Mouse (Mus musculus) stomach, embryonic 16.5 days (tissue): ENCODE results near the gene Psd4. TPM values are rescaled to one million over a fixed set of nuclear protein-coding genes. Genes with fewer than 3 reads are reported as not detected.

Experiments used
- ATAC-seq: fragments of 200-750 bp; cut with Nextera tagmentation; 2 replicates; pipeline ENCODE4 v1.8.0; 2017; ENCODE audit warnings: moderate number of reproducible peaks, moderate TSS enrichment; ENCODE audit not compliant: insufficient read depth, low FRiP score
- H3K27ac ChIP-seq: fragments of 300-500 bp; sonication (generic); 2 replicates; pipeline ENCODE4 v1.5.1; 2014; ENCODE audit warnings: low read length
- H3K27me3 ChIP-seq: fragments of 300-500 bp; sonication (generic); 2 replicates; pipeline ENCODE4 v1.6.1; 2014; ENCODE audit warnings: low read length, control low read depth, mixed read lengths; ENCODE audit not compliant: control insufficient read depth, insufficient read depth
- H3K36me3 ChIP-seq: fragments of 300-500 bp; sonication (generic); 2 replicates; pipeline ENCODE4 v1.6.1; 2014; ENCODE audit warnings: low read length; ENCODE audit not compliant: control insufficient read depth, insufficient read depth
- H3K4me1 ChIP-seq: fragments of 300-500 bp; sonication (generic); 2 replicates; pipeline ENCODE4 v1.6.1; 2014; ENCODE audit warnings: low read length, control low read depth, mixed read lengths; ENCODE audit not compliant: control insufficient read depth, insufficient read depth
- H3K4me2 ChIP-seq: fragments of 300-500 bp; sonication (generic); 2 replicates; pipeline ENCODE4 v1.6.1; 2014; ENCODE audit warnings: low read depth, low read length, mixed read lengths
- H3K4me3 ChIP-seq: fragments of 300-500 bp; sonication (generic); replicated peaks from 2 replicates; pipeline ENCODE4 v1.5.1; 2014; ENCODE audit warnings: mild to moderate bottlenecking, low read length
- H3K9ac ChIP-seq: fragments of 300-500 bp; sonication (generic); 2 replicates; pipeline ENCODE4 v1.6.1; 2014; ENCODE audit warnings: low read length
- H3K9me3 ChIP-seq: fragments of 300-500 bp; sonication (generic); replicated peaks from 2 replicates; pipeline ENCODE4 v1.6.1; 2016; ENCODE audit warnings: low read length, control low read depth; ENCODE audit not compliant: control insufficient read depth
- WGBS: fragments of 180-500 bp; shearing (Covaris S2); extraction: QIAGEN DNeasy Blood & Tissue Kit; methylation state at CpG from one replicate; pipeline ENCODE4 v1.1.7; 2014; 5-methylcytosine and 5-hydroxymethylcytosine counted together
- polyA plus RNA-seq: library from polyadenylated mRNA; unstranded; fragments of >200 nt; fragmentation: Nextera tagmentation; extraction: Ambion mirVana; gene quantifications from 2 replicates; pipeline ENCODE4 v1.2.1, GENCODE M21; 2015

The Psd4 gene
- polyA plus RNA-seq, 1 experiment from 2014 or later: 9.4 TPM

DNA sequence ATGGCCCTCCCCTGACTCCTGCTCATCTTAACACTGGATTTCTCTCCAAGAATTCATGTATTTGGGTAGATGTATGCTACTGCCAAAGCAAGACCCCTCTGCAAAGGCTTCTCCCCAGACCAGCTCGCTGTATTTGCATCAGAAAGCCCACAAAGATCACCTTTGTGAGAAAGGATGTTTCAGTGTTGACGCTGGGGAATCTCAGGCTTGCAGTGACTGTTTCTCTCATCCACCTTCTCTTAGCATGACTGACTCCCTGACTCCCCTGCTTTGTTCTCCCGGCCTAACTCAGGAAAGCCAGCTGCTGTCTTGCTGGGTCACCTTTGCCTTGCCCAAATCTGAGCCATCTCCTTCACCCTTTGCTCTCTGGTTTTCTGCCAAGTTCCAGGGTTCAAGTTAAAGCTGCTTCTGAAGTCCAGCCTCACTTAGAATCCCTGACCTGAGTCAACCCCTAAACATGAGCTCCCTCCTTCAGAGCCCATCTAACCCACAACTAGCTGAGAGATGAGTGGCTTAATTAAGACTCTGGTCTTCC is 75.9 kb downstream of the Psd4 start:
- Histone ChIP-seq H3K9me3 (no peaks in the 10 kb centered on the region), H3K27ac (no peak overlapping the region), H3K4me1 (no peaks in the 10 kb centered on the region), H3K4me3 (no peak overlapping the region), H3K27me3 (no peaks in the 10 kb centered on the region), H3K4me2 (no peak overlapping the region), H3K9ac (no peak overlapping the region), H3K36me3 (no peaks in the 10 kb centered on the region)
- no peak for ATAC-seq
- 67% methylated on average over 3 of the region's 3 CpGs for WGBS

DNA sequence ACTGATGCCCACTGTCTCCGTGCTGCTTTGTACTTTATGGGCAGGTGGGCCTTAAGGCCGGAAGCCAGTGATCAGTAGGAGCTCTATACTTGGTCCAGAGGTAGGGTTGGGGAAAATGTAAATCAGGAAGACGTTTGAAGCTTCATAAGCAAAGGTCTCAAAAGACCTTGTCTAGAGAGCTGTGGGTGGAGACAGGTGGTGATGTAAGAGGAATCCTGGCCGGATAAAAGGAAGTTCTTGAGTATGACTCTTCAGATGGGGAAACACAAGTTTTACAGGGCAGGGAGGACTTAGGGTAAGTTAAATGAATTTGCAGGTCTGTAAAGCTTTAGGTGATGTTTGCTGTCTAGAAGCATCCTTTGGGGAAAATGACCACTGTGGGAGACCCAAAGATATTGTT is 81.7 kb downstream of the Psd4 start:
- Histone ChIP-seq H3K9me3 (no peaks in the 10 kb centered on the region), H3K4me2 (no peak overlapping the region), H3K9ac (no peak overlapping the region), H3K4me3 (no peak overlapping the region), H3K4me1 (no peaks in the 10 kb centered on the region), H3K27ac (no peak overlapping the region), H3K36me3 (no peaks in the 10 kb centered on the region), H3K27me3 (no peaks in the 10 kb centered on the region)
- 70% methylated on average over 4 of the region's 4 CpGs for WGBS
- no peak for ATAC-seq

GRCm38 (mm10) chr2:24453206-24453605 is 85.8 kb downstream of the Psd4 start:
- Histone ChIP-seq H3K36me3 (no peaks in the 10 kb centered on the region), H3K9me3 (no peaks in the 10 kb centered on the region), H3K27me3 (no peaks in the 10 kb centered on the region), H3K4me2 (no peak overlapping the region), H3K4me3 (no peak overlapping the region), H3K27ac (no peak overlapping the region), H3K9ac (no peak overlapping the region), H3K4me1 (no peaks in the 10 kb centered on the region)
- no peak for ATAC-seq
- WGBS: 64% methylated on average over 5 of the region's 5 CpGs

GRCm38 (mm10) chr2:24454429-24455011 is 87.1 kb downstream of the Psd4 start:
- H3K4me2 ChIP-seq: no peak overlapping the region
- peak overlapping the region; percentile 0; the same call in 1 of the 2 replicates for H3K27ac ChIP-seq
- H3K4me3 ChIP-seq: no peak overlapping the region
- H3K4me1 ChIP-seq: no peaks in the 10 kb centered on the region
- no peaks in the 10 kb centered on the region for H3K27me3 ChIP-seq
- H3K36me3 ChIP-seq: no peaks in the 10 kb centered on the region
- 52% methylated on average over 1 of the region's 1 CpGs for WGBS
- ATAC-seq: no peak
- no peaks in the 10 kb centered on the region for H3K9me3 ChIP-seq
- H3K9ac ChIP-seq: no peak overlapping the region

DNA sequence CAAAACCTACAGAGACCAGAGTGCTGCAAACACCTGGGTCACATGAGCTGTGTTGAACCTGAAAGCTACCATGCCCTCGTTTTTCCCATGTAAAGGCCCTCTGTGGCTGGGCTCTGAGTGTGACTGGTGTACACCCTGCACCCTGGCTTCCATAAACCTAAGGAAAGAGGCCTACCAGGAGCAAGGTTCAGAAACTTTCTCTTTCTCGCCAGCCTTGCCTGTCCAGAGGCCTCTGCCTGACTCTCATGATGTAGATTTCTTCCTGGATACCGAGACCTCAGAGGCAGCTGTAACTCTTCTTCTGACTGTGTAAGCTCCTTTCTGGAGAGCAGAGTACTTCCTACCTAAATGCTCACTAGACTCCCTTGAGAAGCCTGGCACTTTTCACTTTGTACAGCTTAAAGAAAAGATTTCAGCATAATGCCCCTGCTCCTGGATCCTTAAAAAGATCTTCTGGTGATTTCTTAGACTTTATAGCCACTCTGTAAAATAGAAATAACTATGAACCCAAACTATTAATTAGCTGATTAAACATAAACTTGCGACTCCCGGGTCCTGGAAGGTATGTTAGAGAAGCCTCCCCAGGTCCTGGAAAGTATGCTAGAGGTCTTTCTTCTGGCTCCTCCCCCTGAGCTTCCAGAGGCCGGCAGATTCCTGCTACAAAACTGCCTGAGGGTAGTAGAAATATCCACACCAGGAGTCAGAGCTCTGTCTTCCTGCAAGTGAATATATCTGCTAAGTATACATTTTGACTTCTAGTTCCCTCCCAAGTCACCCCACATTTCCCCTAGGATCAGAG is 87.9 kb downstream of the Psd4 start:
- no peaks in the 10 kb centered on the region for H3K9me3 ChIP-seq
- H3K4me1 ChIP-seq: peaks cover 3% of the 10 kb centered on the region
- ATAC-seq: peak; percentile 37; the same call in 1 of the 2 replicates
- no peaks in the 10 kb centered on the region for H3K36me3 ChIP-seq
- no peak overlapping the region for H3K4me2 ChIP-seq
- 27% methylated on average over 6 of the region's 6 CpGs for WGBS
- H3K9ac ChIP-seq: no peak overlapping the region
- H3K27me3 ChIP-seq: no peaks in the 10 kb centered on the region
- H3K4me3 ChIP-seq: no peak overlapping the region
- peak overlapping the region; percentile 0; the same call in 1 of the 2 replicates for H3K27ac ChIP-seq

DNA sequence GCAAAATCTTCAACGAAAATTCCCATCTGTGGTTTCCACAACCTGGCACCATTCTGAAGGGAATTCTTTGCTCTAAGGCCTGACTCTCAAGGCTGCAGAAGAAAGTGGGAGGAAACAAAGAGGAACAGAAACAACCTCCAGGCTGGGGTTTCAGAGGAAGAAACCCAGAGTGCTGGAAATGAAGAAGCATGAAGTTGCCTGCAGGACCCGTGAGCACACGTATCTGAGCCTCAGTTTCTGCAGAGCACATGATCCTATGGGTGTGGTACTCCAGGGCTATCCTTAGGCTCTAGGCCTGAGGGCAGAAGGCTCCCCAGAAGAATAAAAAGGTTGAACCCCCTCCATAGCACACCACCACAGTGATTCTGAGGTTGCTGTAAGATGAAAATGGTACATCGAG is 89.5 kb downstream of the Psd4 start:
- WGBS: 78% methylated on average over 4 of the region's 4 CpGs
- Histone ChIP-seq H3K4me3 (no peak overlapping the region), H3K9ac (no peak overlapping the region), H3K27ac (no peak overlapping the region), H3K4me2 (no peak overlapping the region), H3K9me3 (no peaks in the 10 kb centered on the region), H3K4me1 (peaks cover 7% of the 10 kb centered on the region), H3K27me3 (no peaks in the 10 kb centered on the region), H3K36me3 (no peaks in the 10 kb centered on the region)
- no peak for ATAC-seq

DNA sequence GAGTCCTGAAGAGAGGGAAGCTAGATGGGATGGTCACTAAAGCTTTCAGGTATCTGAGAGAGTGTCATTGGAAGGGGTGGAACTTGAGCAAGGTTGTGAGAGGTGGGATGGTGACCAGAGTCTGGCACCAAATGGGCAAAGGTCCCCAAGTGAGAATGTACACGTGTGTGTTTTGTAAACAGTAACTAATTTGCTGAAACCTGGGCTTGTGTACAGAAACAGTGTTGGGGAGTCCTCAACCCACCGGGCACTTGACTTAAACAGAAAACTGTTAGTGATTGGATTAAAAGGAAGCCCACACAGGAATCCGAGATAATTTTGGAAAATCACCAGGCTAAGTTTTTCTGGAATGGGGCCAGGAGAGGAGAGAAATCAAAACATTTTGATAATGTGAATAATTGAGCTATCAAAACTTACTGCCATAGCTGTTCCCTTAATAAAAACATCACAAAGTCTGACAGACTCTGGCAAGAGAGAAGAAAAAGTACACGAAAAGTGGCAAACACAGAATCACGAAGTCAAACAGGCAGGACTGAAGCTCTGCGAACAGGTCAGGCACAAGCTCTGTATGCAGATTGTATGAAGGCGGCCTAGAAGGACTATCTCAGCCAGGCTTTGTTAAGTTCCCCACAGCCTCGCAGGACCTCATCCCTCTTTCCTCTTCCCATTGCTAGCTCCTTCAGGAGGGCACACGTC is 92.9 kb downstream of the Psd4 start:
- H3K4me1 ChIP-seq: peaks cover 7% of the 10 kb centered on the region

GRCm38 (mm10) chr2:24460808-24461127 is 93.4 kb downstream of the Psd4 start:
- Histone ChIP-seq H3K4me3 (no peak overlapping the region), H3K4me2 (peak overlapping the region; percentile 36; the same call in 1 of the 2 replicates), H3K4me1 (peaks cover 7% of the 10 kb centered on the region), H3K27ac (peak overlapping the region; percentile 32; the same call in 1 of the 2 replicates), H3K27me3 (no peaks in the 10 kb centered on the region), H3K36me3 (no peaks in the 10 kb centered on the region), H3K9me3 (no peaks in the 10 kb centered on the region), H3K9ac (0 out of 2 replicates have a peak overlapping the region, but pooled peaks have one; percentile 12)
- WGBS: 28% methylated on average over 2 of the region's 2 CpGs
- ATAC-seq: peak; percentile 92

More for the DNA sequence above, 92.9 kb downstream of the Psd4 start:
- Histone ChIP-seq H3K4me3 (no peak overlapping the region), H3K4me2 (peak overlapping the region; percentile 36; the same call in 1 of the 2 replicates), H3K9ac (0 out of 2 replicates have a peak overlapping the region, but pooled peaks have one; percentile 12), H3K27me3 (no peaks in the 10 kb centered on the region), H3K36me3 (no peaks in the 10 kb centered on the region), H3K27ac (peak overlapping the region; percentile 32; the same call in 1 of the 2 replicates), H3K9me3 (no peaks in the 10 kb centered on the region)
- WGBS: 17% methylated on average over 9 of the region's 9 CpGs
- peak; percentile 69; the same call in 1 of the 2 replicates for ATAC-seq
